Mouse (Mus musculus): ENCODE results near the gene Cacna1c.

Gene Cacna1c

DNA sequence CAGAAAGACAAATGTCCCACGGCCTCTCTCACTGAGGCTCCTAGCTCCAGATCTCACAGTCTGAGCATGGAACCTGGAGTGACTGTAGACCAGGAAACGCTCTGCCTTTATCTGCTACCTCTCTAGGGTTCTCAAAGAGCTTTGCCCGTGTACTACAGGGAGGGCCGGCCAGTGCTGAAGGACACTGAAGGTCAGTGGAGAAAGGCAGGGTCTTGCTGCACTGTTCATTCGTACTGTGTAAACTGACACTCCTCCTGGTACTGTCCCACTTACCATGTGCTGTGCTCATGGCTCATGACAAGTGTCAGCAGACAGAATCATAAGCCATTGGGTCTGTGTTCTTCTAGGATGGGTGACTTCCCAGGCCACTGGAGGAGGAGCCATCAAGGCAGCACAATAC is 17.2 kb upstream of the Cacna1c start:
- 87% methylated on average over 5 of the region's 5 CpGs for WGBS

DNA sequence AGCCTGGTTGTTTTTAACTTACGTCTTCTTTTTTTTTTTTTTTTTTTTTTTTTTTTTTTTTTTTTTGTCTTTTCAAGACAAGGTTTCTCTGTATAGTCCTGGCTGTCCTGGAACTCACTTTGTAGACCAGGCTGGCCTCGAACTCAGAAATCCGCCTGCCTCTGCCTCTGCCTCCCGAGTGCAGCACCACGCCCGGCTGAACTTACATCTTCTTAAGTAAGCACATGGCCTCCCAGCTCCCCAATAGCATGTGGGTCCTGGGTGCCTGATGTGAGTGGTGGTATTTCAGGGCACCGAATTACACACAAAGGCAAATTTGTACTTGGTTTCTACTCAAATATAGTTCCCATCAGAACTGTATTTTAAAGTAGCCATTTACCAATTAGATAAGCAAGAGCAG is 9.8 kb upstream of the Cacna1c start:
- WGBS: 91% methylated on average over 7 of the region's 7 CpGs

DNA sequence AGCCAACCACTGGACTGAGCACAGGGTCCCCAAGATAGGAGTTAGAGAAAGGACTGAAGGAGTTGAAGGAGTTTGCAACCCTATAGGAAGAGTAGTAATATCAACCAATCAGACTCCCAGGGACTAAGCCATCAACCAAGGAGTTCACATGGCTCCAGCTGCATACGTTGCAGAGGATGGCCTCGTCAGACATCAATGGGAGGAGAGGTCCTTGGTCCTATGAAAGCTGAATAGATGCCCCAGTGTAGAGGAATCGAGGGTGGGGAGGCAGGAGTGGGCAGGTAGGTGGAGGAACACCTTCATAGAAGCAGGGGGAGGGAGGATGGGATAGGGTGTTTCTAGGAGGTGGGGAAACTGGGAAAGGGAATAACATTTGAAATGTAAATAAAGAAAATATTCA is 8.7 kb upstream of the Cacna1c start:
- WGBS: 74% methylated on average over 3 of the region's 3 CpGs

DNA sequence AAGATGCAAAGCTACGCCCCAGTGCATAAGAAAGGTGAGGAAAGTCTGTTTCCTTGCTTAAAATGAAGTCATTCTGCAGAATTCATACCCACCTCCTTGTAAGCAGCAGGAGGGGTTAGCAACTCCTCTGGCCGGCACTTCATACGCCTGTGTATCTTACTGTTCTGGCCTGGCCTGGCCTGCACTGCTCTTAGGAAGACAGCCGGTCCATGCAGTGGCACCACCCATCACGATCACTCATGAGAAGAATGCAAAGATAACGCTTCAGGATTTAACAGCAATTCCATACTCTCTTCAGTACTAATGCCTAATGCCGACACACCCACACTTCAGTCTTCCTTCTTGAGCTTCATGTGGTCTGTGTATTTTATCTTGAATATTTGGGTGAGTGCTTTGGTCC is 8.1 kb upstream of the Cacna1c start:
- 94% methylated on average over 7 of the region's 7 CpGs for WGBS

DNA sequence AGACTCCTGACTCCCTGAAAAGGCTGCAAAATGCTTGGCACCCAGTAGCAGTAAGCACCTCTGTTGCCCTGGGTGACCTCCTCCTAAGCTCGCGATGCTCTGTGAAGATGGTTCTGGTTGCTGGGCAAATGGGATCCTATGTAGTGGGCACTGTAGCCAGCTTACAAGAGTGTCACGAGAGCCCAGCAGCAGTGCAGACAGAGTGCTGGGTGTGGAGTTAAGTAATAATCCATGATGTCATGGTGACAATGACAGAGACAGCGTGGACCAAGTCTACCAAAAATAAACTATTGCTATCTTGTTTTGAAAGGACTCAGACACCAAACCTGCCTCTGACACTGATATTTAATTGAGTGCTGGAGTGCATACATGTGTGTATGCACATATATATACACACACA is 5.4 kb upstream of the Cacna1c start:
- whole genome bisulfite sequencing: 92% methylated on average over 4 of the region's 4 CpGs

DNA sequence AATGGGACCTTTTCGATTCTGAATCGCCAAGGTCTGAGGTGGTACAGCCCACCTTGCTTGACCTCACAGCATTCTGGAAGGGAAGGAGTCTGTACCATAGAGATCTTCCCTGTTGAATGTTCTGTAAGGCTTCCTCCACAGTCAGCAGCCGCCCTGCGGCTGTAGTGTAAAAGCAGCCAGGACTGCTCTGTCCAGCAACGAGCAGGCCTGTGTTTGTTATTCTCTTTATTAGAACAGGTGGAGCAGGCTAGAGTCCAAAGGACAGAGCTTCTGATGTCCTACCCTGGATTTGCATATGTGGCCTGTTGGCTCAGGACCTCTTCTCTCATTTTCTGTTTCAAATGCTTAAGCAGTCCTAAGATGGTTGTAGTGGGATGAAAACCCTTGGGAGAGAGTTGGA is 4.1 kb upstream of the Cacna1c start:
- 85% methylated on average over 5 of the region's 5 CpGs for WGBS

DNA sequence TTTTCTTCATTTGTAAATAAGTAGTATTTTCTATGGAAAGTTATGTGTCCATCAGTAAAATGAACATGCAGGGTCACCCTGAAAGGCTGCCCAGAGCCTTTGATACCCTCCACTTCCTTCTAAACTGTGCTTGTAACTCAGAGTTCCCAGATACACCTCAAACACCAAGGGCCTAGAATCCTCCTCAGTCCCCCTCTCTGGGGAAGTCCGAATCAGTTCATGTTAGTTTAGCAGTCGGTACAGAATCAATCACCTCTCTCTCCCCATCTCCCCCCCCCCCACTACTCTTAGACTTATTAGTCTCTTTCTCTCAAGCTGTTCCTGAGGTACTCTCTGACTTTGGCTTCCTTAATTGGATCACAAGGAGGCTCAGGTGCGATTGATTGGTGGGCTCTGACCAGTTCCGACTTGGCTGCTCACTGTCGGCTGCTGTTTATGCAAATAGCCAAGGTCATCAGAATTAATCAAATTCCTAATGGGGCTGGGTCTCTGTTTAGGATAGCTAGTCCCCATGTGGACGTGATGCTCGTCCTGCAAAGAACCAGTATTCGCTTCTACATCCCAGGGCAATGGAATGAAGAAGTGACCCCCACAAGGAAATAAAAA is 3.2 kb upstream of the Cacna1c start:
- 71% methylated on average over 8 of the region's 8 CpGs for WGBS

DNA sequence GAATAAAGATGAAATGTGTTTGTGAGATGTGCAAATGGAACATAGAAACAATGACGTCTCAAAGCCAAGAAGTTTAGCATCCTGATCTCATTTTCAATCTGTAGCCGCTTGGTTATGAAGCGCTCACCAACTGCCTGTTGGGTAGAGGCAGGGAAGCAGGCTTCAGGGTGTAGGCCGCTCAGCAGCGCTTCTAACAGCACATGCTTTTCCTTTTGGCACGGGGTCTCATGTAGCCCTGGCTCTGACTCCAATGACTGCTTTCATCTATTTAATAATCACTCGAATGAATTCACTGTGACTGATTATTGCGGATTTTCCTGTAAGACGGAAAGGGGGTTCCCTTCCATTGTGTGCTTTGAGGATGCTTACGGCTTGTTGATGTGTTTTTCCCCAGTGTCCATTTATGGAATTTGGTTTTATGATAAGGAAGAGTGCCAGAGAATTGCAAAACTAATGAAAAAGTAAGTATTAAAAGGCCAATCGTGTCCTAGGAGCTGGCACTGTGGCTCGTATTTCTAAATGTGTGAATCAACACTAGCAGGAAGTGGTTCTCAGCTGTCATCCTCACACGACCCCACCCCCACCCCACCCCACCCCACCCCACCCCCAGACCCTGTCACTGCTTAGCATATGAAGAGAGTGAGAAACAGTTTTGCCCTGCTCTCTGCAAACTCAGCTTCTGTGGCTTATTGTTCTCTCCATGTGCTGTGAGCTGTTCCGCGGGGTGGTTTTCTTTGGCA is 2.5 kb upstream of the Cacna1c start:
- 58% methylated on average over 15 of the region's 15 CpGs for WGBS

DNA sequence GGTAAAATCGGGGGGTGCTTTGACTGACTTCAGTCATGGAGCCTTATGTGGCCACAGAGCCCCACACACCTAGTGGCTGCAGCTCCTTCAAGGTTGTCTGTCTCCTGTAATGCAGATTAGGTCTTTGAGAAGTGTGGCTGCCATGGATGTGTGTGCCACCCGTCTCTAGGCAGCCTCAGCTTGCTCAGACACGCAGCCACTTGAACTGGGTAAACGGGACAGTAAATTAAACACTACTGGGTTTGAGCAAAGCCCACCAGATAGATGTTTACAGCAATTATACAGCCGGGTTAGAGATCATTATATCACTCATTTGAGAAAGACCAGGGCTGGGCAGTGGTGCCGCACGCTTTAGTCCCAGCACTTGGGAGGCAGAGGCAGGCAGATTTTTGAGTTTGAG is 1.6 kb downstream of the Cacna1c start:
- 96% methylated on average over 7 of the region's 7 CpGs for WGBS

DNA sequence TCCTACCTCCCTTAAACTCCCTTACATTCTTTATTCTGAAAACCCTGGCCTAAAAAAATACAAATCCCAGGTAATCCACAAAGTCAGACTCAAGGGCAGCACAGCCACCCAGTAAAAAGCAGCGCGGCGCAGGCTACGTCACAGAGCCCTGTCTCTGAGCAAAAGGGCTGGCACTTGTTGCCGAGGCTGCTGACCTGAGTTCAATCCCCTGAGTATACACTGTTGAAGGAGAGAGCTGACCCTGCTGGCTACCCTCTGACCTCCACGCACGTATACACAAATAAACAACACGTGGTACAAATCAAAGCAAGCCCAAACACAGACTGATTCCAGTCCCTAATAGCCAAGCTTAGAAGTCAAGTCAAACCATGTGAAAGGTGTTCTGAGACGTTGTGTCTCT is 2.1 kb downstream of the Cacna1c start:
- 86% methylated on average over 9 of the region's 9 CpGs for WGBS

DNA sequence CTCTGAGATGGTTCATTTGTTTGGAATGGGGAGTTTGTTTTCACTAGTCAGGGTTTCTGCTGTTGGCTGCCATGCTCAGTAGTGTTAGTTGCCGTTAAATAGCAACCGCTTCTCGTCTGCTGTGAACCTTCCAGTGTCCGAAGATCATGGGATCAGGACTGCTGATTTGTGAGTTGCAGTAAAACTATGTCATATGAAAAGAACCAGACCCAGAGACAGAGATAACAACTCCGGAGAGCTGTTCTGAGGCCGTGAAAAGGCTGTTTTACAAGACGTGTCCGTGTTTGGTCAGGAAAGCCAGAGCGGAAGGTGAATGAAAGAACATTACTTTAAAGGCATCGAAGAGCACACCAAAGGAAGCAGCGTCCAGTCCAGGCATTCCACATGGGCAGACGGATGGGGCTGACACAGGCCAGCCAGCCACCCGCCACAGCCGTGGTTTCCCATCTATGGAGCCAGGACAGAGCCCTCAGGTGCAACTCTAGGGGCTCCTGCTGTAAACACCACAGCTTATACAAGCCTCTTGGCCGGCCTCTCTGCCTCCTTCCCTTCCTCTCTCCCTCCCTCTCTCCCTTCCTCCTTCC is 2.6 kb downstream of the Cacna1c start:
- 94% methylated on average over 15 of the region's 15 CpGs for WGBS

DNA sequence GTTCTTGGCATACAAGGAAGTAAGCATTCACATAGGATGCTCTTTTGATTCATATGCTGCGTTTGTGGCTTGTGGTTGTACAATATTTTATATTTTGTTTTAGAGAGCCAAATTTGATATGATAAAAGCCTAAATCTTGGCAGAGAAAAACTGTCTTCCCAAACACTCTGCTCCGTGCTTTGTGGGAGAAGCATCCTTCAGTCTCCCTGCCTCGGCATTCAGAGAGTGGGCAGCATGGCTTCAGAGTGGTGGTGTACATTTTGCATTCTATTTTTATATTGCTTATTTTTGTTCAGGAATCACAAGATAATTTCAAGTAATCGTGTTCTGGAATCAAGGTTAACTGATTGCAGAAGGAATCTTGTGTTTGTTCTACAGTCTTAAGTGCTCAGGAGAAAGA is 4.7 kb downstream of the Cacna1c start:
- WGBS: 48% methylated on average over 4 of the region's 4 CpGs

DNA sequence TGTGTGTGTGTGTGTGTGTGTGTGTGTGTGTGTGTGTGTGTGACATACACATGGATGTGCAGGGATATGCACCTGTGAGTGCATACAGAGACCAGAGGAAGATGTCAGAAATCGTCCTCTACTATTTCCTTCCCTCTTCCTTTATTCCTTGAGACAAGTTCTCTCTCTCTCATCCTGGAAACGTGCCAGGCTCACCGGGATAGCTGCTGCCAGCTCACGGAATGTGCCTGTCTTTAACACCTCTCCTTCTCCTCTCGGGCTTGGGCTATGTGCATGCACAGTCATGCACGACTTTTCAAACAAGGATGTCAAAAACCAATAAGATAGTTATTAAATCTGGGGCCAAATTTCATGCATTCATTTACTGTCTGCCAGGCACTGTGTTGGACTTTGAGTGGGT is 8.6 kb downstream of the Cacna1c start:
- 63% methylated on average over 6 of the region's 6 CpGs for WGBS

DNA sequence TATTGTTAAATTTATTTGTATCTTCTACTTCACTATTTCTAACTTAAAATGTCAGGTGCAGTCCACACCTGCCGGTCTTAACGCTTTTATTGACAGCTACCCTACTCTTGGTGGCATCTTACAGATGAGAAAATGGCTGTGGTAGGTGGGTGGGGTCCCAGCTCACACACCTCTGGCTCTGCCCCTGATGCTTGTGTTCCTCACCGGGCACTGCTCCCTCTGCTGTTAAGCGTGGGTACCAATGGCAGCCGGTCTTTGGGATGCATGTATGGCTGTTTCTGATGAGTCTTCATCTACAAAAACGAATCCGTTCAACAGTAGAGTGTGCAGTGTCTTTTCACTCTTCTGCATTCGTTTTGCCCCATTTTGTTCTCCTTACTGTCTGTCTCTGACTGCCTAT is 9.6 kb downstream of the Cacna1c start:
- 61% methylated on average over 8 of the region's 8 CpGs for WGBS

DNA sequence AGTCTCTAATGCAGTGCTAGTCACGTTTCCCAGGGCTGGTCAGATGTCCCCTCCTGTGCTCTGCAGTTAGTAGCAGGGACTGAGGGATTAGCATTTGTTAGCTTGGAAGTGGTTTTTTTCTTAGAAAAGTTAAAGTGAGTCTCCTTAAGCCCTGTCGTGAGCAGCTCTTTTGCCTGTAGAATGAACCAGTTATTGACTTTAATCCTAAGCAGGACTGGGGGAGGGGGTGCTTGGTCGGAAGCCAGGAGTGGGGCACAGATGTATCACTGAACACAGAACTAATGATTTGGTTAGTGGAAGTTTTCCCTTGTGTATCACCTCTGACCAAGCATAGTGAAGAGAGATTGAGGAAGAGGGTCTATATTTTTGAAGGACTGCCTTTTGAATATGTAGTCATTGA is 12.4 kb downstream of the Cacna1c start:
- 74% methylated on average over 3 of the region's 3 CpGs for WGBS

DNA sequence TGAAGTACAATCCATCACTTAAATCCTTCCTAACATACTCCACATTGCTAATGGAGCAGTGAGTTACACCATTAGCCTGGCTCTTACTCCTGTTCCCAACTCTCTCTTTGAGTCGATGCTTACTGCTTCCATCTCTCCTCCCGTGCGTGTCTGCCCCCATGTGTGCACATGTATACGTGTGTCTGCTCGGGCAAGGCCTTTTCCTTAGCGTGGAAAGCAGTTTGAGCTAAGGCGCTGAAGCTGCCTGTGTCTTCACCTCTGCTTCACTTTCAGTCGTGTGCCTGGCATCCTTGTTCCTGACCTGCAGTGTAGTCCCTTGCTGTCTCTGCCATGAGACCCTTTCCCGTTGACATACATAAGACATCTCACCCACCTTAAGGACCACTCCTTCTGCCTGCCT is 14.0 kb downstream of the Cacna1c start:
- WGBS: 88% methylated on average over 9 of the region's 9 CpGs

DNA sequence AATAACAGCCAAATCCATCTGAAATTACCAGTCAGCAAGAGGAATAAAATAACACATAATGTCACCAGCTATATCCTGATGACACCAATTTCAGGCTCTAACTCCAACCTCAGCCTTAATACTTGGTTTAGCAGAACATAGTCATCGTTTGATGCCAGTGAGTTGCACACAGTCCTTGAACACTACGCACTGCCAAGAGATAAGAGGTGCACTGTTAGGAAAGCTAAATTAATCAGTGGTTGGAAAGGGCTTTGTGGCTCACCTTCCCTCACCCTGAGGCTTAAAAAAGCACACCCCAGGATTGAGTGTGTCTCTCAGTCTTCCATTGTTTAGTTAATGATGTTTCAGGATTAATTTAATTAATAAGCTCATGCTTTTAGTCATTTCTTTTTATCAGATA is 16.0 kb downstream of the Cacna1c start:
- 89% methylated on average over 2 of the region's 2 CpGs for WGBS

DNA sequence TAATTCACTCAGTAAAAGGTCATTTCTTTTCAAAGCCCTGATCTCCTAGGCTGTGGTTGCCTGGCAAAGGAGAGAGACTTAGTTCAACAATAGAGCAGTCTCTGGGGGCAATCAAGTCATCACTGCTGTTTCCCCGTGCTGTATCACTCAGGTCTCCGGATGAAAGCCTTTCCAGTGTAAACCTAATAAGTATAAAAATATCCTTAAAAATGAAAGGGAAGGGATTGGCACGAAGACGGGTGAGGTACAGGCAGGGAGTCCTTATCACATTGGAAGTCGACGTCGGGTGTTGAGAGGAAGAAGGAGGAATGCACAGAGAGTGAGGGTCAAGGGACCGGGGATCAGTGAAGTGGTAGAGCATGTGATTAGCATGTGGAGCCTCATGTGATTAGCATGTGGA is 19.1 kb downstream of the Cacna1c start:
- WGBS: 49% methylated on average over 8 of the region's 8 CpGs

DNA sequence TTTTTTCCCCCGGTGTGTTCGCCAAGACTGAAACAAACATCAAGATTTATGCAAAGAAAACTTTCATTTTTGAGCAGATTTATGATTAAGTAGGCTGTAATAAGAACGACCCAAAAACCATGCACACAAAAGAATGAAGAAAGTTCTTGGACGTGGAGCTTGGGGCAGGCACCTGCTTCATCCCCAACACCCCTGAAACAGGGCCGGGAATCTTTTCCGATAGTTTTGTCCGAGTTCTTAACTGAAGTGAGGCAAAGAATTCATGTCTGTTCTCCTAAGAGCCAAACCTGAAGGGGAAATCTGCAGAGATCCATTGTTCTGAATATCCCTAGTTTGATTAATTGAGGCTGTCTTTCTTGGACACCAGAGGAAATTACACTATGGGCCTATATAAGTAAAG is 20.1 kb downstream of the Cacna1c start:
- 62% methylated on average over 7 of the region's 7 CpGs for WGBS

DNA sequence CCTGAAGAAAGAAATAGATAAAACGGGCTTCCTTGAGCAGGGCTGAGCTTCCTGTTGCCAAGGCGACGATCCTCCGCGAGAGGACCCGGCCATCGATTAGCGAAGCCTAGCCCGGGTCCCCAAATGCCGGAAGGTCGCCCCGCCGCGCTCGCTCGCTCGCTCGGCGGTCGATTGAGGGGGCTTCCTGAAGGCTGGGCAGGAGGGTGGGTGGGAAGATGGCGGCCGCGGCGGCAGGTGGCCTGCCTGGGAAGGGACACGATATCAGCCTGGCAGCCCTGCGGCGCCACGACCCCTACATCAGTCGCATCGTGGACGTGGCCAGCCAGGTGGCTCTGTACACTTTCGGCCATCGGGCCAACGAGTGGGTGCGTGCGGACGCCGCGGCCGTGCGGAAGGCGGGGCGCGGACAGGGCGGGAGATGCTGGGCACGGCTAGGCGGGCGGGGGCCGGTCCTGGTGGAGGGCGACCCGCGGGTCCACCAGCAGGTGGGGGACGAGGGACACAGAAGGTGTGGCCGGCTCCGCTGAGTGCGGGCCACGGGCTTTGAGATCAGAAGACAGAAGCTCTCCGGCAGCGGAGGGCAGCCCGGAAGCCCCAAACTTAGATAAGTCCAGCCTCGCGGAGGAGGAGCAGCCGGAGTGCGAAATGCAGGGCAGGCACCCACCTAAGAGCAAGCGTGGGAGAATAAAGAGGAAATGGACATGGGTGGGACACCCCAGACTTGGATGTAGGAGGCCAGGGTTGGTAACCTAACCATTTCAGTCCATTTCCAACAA is 21.0 kb downstream of the Cacna1c start, which contains the start of gene Dcp1b:
Dcp1b (plus strand) TSS at position 176 of the 776 bp plus-strand sequence.
- WGBS: under 1% methylated on average over 63 of the region's 65 CpGs

DNA sequence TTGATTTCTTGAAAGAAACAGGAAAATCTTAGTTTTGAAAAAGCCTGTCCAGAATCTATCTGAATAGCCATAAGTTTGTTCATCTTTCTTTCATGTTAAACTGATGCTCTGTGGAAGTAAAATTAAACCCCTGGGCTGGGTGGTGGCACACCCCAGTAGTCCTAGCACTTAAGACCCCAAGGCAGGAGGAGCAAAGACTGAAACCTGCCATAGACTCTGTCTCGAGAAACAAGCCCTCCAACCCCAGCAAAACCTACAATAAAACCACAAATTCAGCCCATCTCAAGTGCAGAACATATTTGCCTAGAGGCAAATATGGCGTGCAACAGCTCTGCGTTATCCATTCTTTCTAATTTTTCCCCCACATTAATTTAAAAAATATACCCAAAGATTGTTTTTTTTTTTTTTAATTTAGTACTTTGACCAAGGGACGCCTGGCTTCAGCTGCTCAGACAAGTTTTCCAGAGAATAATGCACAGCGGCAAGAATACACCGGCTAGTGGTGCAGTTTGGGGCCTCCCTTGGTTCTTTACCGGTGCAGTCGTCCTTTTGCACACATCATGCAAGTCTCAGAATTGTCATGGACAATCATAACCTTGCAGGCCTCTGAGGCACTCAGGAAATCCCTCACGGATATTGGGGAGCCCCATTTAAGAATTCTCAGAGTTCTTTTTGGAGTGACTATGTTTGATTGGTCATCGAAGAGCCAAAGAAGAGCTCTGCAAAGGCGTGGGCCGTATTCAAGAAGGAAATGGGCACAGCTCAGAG is 21.7 kb downstream of the Cacna1c start:
- WGBS: 46% methylated on average over 12 of the region's 12 CpGs

DNA sequence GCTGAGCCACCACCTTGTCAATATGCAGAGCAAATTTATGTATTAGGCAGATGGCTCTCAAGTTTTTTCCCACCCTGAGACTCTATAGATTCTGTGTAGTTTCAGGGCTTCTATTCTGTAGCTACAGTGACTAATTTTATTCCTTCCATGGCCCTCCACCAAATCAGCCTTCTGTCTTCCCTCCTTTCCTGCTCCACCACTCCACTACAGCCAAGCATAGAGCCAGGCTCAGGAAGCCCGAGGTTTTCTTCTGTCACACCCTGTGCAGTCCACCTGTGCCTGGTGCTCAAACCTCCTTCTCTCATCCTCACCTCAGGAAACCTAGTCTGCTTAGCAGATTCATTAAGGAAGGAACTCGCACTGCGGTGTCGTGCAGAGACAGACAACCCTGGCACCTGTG is 51.1 kb downstream of the Cacna1c start:
- WGBS: 69% methylated on average over 4 of the region's 4 CpGs

Measured in cerebral cortex, adult 2 months (tissue).